Mouse (Mus musculus) forebrain, embryonic 16.5 days (tissue): Measurements from ENCODE around the gene Gm10160. TPM values are rescaled to one million over a fixed set of nuclear protein-coding genes. Genes with fewer than 3 reads are reported as not detected.
A peak's percentile ranks its signal among the peaks of the same experiment; 100 is the strongest.
"Not testable (repeated sequence)": the region's sequence is repeated elsewhere in the genome, so short reads cannot be mapped to it uniquely, and the experiment has no call there.

ENCODE experiments used
- ATAC-seq: fragments of 200-750 bp; cut with Nextera tagmentation; 2 replicates; pipeline ENCODE4 v1.8.0; 2017; ENCODE audit warnings: mild to moderate bottlenecking, moderate library complexity
- H3K27ac ChIP-seq: fragments of 300-500 bp; sonication (generic); 2 replicates; pipeline ENCODE4 v1.5.1; 2014; ENCODE audit warnings: low read length, control low read depth
- H3K27me3 ChIP-seq: fragments of 300-500 bp; sonication (generic); replicated peaks from 2 replicates; pipeline ENCODE4 v1.6.1; 2014; ENCODE audit warnings: low read length; ENCODE audit not compliant: control insufficient read depth, insufficient read depth
- H3K36me3 ChIP-seq: fragments of 300-500 bp; sonication (generic); 2 replicates; pipeline ENCODE4 v1.6.1; 2014; ENCODE audit not compliant: control insufficient read depth, insufficient read depth
- H3K4me1 ChIP-seq: fragments of 300-500 bp; sonication (generic); replicated peaks from 2 replicates; pipeline ENCODE4 v1.6.1; 2014; ENCODE audit warnings: low read length; ENCODE audit not compliant: control insufficient read depth, insufficient read depth
- H3K4me2 ChIP-seq: fragments of 300-500 bp; sonication (generic); 2 replicates; pipeline ENCODE4 v1.6.1; 2014; ENCODE audit warnings: mild to moderate bottlenecking, low read length, control low read depth
- H3K4me3 ChIP-seq: fragments of 300-500 bp; sonication (generic); replicated peaks from 2 replicates; pipeline ENCODE4 v1.5.1; 2014; ENCODE audit warnings: mild to moderate bottlenecking, low read length, control low read depth
- H3K9ac ChIP-seq: fragments of 300-500 bp; sonication (generic); replicated peaks from 2 replicates; pipeline ENCODE4 v1.6.1; 2014; ENCODE audit warnings: low read depth, low read length, control low read depth
- H3K9me3 ChIP-seq: fragments of 300-500 bp; sonication (generic); 2 replicates; pipeline ENCODE4 v1.6.1; 2016; ENCODE audit warnings: low read length; ENCODE audit not compliant: control insufficient read depth
- WGBS: fragments of 180-500 bp; shearing (Covaris S2); extraction: QIAGEN DNeasy Blood & Tissue Kit; methylation state at CpG from one replicate; pipeline ENCODE4 v1.1.7; 2014; 5-methylcytosine and 5-hydroxymethylcytosine counted together
- polyA plus RNA-seq: library from polyadenylated mRNA; unstranded; fragments of >200 nt; fragmentation: Nextera tagmentation; extraction: Ambion mirVana; gene quantifications from 2 replicates; pipeline ENCODE4 v1.2.1, GENCODE M21; 2015

The Gm10160 gene
- polyA plus RNA-seq, 1 experiment from 2014 or later = not detected

GRCm38 (mm10) chr7:81840661-81841181 is 14.9 kb downstream of the Gm10160 start:
- peak overlapping the region; percentile 55 for H3K27ac ChIP-seq
- H3K4me2 ChIP-seq = no peak overlapping the region
- no peaks in the 10 kb centered on the region for H3K9me3 ChIP-seq
- no peak overlapping the region for H3K9ac ChIP-seq
- WGBS = 35% methylated on average over 7 of the region's 7 CpGs
- H3K36me3 ChIP-seq = no peaks in the 10 kb centered on the region
- ATAC-seq = peak; percentile 65; the same call in 1 of the 2 replicates
- peaks cover 10% of the 10 kb centered on the region for H3K4me1 ChIP-seq
- no peak overlapping the region for H3K4me3 ChIP-seq
- no peaks in the 10 kb centered on the region for H3K27me3 ChIP-seq

- 69% methylated on average over 6 of the region's 6 CpGs for WGBS
- no peak overlapping the region for H3K27ac ChIP-seq
- no peak for ATAC-seq
- H3K4me1 ChIP-seq = peaks cover 10% of the 10 kb centered on the region
- H3K27me3 ChIP-seq = no peaks in the 10 kb centered on the region
- no peaks in the 10 kb centered on the region for H3K9me3 ChIP-seq
- H3K4me3 ChIP-seq = no peak overlapping the region
- no peak overlapping the region for H3K4me2 ChIP-seq
- no peak overlapping the region for H3K9ac ChIP-seq
- no peaks in the 10 kb centered on the region for H3K36me3 ChIP-seq
Observed at GRCm38 (mm10) chr7:81839746-81840145, 15.8 kb downstream of the Gm10160 start.

- H3K27me3 ChIP-seq, H3K27ac ChIP-seq, H3K4me1 ChIP-seq, H3K36me3 ChIP-seq, H3K9ac ChIP-seq, ATAC-seq, H3K4me2 ChIP-seq, H3K9me3 ChIP-seq, H3K4me3 ChIP-seq: not testable (repeated sequence)
- 88% methylated on average over 5 of the region's 5 CpGs for WGBS
Observed at GRCm38 (mm10) chr7:81837771-81838170, 17.8 kb downstream of the Gm10160 start.

GRCm38 (mm10) chr7:81835430-81835829 is 20.2 kb downstream of the Gm10160 start:
- WGBS = 84% methylated on average over 5 of the region's 5 CpGs
- Histone ChIP-seq H3K9me3 (no peaks in the 10 kb centered on the region), H3K4me1 (peaks cover under 1% of the 10 kb centered on the region; the same call in 1 of the 2 replicates), H3K36me3 (no peaks in the 10 kb centered on the region), H3K27ac (no peak overlapping the region), H3K9ac (no peak overlapping the region), H3K27me3 (no peaks in the 10 kb centered on the region), H3K4me2 (no peak overlapping the region), H3K4me3 (no peak overlapping the region)
- no peak for ATAC-seq

- Histone ChIP-seq H3K4me2 (no peak overlapping the region), H3K9me3 (no peaks in the 10 kb centered on the region), H3K9ac (no peak overlapping the region), H3K4me3 (no peak overlapping the region), H3K36me3 (no peaks in the 10 kb centered on the region), H3K27me3 (no peaks in the 10 kb centered on the region), H3K4me1 (peaks cover 2% of the 10 kb centered on the region; the same call in 1 of the 2 replicates), H3K27ac (no peak overlapping the region)
- ATAC-seq = no peak
Observed at GRCm38 (mm10) chr7:81834847-81835246, 20.7 kb downstream of the Gm10160 start.

- peak; percentile 93 for ATAC-seq
- Histone ChIP-seq H3K4me1 (peaks cover 36% of the 10 kb centered on the region), H3K9ac (peak within 1 kb of the TSS; percentile 82), H3K9me3 (no peaks in the 10 kb centered on the region), H3K27me3 (no peaks in the 10 kb centered on the region), H3K36me3 (no peaks in the 10 kb centered on the region), H3K4me3 (peak within 1 kb of the TSS; percentile 81), H3K27ac (peak within 1 kb of the TSS; percentile 95), H3K4me2 (peak within 1 kb of the TSS; percentile 73)
- WGBS = under 1% methylated on average over 34 of the region's 58 CpGs
Observed at GRCm38 (mm10) chr7:81829379-81829894, 26.2 kb downstream of the Gm10160 start, which contains the start of gene Btbd1. TSS of gene Btbd1 (minus strand) at chr7:81829431.

- ATAC-seq = peak; percentile 76
- peak overlapping the region; percentile 95 for H3K27ac ChIP-seq
- H3K4me2 ChIP-seq = peak overlapping the region; percentile 73
- H3K4me3 ChIP-seq = peak overlapping the region; percentile 81
- no peaks in the 10 kb centered on the region for H3K27me3 ChIP-seq
- WGBS = under 1% methylated on average over 68 of the region's 91 CpGs
- H3K9ac ChIP-seq = peak overlapping the region; percentile 82
- peaks cover 36% of the 10 kb centered on the region for H3K4me1 ChIP-seq
- no peaks in the 10 kb centered on the region for H3K36me3 ChIP-seq
- H3K9me3 ChIP-seq = no peaks in the 10 kb centered on the region
Observed at GRCm38 (mm10) chr7:81828681-81829378, 26.8 kb downstream of the Gm10160 start.

- Histone ChIP-seq H3K4me1 (peaks cover 36% of the 10 kb centered on the region), H3K27ac (peak overlapping the region; percentile 95), H3K27me3 (no peaks in the 10 kb centered on the region), H3K9ac (peak overlapping the region; percentile 82), H3K4me3 (peak overlapping the region; percentile 81), H3K36me3 (no peaks in the 10 kb centered on the region), H3K9me3 (no peaks in the 10 kb centered on the region), H3K4me2 (peak overlapping the region; percentile 73)
- 10% methylated on average over 17 of the region's 17 CpGs for WGBS
- ATAC-seq = no peak
Observed at GRCm38 (mm10) chr7:81827806-81828667, 27.6 kb downstream of the Gm10160 start.

- Histone ChIP-seq H3K4me1 (peaks cover 36% of the 10 kb centered on the region), H3K4me2 (no peak overlapping the region), H3K9ac (no peak overlapping the region), H3K27ac (no peak overlapping the region), H3K27me3 (no peaks in the 10 kb centered on the region), H3K36me3 (no peaks in the 10 kb centered on the region), H3K9me3 (no peaks in the 10 kb centered on the region), H3K4me3 (no peak overlapping the region)
- ATAC-seq = no peak
- WGBS = 25% methylated on average over 3 of the region's 3 CpGs
Observed at GRCm38 (mm10) chr7:81825381-81825780, 30.2 kb downstream of the Gm10160 start.
